Mouse (Mus musculus): Measurements from ENCODE around the gene Vps45.
"Not testable (repeated sequence)": the region's sequence is repeated elsewhere in the genome, so short reads cannot be mapped to it uniquely, and the experiment has no call there.

The Vps45 gene

DNA sequence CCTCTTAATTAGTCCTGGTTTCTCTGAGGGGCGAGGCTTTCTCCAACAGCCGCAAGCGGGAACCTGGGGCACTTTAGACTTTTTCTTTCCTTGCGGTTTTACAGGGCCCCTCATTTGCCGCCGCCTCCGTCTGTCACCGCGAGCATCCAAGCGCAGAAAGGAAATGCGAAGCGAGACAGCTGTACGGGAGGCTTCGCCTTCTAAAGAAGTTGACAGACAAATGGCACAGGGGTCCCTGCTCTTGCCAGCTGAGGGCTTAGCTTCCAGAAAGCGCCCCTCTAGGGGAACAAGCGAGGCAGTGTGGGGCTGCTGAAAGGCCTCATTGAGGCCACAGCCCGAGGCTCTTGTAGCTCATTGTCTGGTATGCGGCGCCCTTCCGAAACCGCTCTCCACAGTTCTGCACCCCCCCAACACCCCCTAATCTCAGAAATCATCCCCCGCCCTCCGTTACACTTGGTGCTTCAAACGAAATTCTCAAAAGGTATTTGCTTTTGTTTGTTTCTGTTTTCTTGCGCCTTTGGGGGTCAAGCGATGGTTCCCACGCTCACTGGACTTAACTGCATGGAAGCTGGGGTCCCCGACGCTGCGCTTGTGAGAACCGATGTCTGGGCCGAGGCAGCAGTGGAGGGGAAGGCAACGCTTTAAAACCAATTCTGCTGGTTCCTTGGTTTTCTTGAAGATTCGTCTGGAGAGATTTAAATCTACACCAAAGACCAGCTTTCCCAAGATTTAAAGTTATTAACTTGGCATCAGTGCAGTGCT lies 85.2 kb downstream of the Vps45 start:
- DNase-seq (ENCODE audit: low spot score in 2 of 2), result no peak

DNA sequence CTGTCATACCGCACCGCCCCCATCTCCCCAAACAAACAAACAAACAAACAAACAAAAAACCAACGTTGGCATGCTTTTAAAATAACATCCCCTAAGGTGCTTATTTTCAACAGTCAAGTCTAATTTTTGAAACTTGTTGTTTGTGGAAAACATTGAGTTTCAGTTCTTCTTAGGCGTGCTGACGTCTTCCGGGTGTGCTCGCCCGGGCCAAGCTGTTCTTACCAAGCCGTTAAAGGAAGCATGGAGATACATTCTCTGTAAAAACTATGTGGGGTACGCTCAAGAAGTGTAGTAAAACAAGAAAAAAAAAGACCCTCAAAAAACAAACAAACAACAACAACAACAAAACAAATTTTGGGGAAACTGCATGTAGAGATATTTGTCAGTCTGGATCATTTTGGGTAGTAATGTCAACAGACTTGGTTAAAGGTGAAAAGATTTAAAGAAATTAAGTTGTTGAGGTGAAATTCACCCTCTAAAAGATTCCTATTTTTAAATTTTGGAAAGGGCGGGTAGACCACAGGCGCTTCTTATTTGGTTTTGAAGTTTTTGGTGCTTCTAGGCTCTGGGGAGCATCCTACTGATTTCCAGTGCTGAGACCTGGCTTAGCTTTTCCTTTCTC lies 85.9 kb downstream of the Vps45 start:
- DNase-seq (ENCODE audit: low spot score in 2 of 2), result no peak

DNA sequence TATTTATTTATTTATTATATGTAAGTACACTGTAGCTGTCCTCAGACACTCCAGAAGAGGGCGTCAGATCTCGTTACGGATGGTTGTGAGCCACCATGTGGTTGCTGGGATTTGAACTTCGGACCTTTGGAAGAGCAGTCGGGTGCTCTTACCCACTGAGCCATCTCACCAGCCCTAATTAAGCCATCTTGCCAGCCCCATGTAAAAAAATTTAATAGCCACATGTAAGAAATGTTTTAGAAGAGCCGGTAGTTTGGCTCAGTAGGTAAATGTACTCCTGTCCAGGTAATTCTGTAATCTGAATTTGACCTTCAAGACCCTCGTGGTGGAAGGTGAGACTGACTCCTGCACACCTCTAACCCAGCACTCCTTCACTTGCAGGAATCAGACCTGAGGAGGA lies 87.6 kb downstream of the Vps45 start:
- not testable (repeated sequence) for DNase-seq (ENCODE audit: low spot score in 2 of 2)

DNA sequence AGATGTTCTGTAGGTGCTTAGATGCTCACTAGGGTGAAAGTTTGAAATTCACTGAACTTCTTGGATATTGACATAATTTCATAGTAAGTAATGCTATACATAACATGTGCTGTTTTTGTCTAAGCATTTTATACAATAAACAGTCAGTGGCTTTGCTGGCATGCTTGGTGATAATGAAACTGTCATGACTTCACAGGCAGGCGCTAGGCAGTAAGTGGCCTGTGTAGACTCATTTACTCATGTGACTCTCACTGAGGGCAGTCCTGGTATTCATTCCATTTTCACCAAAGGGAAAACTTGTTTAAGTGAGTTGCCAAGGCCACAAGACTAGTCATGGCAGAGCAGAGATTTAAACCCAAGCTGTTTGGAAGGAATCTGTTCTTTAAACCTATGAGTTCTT lies 89.0 kb downstream of the Vps45 start:
- DNase-seq (ENCODE audit: low spot score in 2 of 2), result no peak

DNA sequence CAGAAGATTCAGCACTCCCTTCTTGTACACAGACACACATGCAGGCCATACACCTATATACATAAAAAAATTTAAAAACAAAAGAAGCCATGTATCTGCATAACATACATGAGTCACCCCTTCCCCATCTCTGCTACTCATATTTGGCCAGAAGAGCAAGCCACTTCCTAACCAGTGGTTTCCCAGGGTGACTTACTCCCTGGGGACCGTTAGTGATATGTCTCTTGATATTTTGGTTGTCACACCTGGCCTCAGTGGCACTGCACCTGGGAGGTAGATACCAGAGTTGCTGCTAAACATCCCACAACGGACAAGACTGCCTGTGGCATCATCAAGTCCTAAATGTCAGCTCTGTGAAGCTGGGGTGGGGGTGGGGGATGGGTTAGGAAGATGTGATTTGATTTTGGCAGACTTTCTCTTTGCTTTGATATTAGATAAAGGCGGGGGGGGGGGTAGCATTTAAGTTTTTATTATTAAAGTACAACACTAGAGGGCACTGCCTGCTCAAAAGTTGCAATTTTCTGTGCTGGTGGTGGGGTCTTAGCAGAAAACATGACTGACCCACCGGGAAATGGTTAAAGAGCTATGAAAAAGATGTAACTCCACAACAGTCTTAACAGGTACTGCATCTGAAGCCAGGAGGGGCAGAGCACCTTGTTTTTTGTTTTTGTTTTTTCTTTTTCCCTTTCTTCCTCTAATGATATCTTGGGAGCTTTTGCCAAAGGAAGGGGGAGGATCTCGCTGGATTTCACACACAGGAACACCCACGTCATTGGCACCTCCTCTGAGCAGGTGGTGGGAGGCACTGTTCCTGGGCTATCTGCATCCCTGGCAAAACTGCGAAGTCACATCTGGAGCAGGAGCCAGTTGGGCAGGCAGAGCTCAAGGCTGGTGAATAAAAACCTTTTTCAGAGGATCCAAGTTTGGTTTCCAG lies 92.5 kb downstream of the Vps45 start:
- no peak for DNase-seq (ENCODE audit: low spot score in 2 of 2)

DNA sequence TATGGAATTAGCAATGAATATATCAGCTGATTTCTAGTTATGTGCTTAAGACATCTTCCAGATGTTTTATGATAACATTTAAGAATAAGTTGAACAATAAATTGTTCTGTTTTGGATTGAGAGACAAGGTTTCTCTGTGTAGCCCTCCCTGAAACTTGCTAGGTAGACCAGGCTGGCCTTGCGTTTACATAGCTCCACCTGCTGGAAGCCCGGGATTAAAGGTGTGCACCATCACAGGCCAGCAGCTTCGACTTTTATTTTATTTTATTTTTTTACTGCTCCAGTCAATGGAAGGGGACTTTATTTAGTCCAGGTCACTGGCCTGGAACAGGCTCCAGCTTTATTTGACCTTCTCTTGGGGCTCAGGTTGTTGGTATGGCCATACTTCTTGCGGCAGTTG lies 94.6 kb downstream of the Vps45 start:
- no peak for DNase-seq (ENCODE audit: low spot score in 2 of 2)

DNA sequence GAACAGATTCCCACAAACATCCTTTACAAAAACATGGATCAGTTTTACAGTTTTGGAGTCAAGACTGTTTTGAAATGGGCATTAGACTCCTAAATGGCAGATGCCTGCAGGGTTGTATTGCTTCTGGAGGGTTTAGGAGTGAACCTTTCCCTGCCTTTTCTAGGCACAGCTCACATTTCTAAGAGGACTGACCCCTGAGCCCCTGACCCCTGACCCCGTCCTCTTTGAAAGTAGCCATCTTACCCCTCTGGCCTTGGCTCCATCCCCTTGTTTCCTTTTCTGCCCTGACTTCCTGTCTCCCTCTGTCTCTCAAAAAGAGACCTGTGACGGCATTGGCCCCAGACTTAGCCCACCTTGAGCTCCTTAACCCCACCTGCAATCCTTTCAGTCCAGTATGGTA lies 95.0 kb downstream of the Vps45 start:
- no peak for DNase-seq (ENCODE audit: low spot score in 2 of 2)

DNA sequence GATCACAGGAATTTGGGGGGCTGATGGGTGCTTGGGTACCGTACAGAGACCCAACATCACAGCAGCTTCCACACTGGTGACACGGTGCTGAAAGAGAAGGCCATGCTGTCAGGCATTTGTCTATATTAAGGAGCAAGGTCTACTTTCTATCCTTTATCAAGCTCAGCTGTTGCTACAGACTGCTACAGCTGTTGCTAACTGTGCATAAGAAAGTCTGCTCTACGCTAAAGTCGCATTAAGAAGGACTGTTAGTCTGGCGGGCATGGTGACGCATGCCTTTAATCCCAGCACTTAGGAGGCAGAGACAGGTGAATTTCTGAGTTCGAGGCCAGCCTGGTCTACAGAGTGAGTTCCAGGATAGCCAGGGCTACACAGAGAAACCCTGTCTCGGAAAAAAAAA lies 96.1 kb downstream of the Vps45 start:
- DNase-seq (ENCODE audit: low spot score in 2 of 2), result not testable (repeated sequence)

DNA sequence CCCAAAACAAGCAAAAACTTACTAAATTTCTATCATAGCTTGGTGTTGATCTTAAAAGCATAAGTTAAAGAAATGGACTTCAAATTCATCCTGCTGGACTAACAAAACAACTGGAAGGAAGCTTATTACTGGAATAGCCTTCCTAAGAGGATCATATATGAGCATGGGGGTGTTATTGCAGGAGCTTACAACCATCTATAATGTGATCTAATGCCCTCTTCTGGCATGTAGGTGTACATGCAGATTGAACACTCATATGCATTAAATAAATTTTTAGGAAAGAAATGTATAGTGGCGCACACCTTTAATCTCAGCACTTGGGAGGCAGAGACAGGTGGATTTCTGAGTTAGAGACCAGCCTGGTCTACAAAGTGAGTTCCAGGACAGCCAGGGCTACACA lies 98.5 kb downstream of the Vps45 start:
- DNase-seq (ENCODE audit: low spot score in 2 of 2), result no peak

DNA sequence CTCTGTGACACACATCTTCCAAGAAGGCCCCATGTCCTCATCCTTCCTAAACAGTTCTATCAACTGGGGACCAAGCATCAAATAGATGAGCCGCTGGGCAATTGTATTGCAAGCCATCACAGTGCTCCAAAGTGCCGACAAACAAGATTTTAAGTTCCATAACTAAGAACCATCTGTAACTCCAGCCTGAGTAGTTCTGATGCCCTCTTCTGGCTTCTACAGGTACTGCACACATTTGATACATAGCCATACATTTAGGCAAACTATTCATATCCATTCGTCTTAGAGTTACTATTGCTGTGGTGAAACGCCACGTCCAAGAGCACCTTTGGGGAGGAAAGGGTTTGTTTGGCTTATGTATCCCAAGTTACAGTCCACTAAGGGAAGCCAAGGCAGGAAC lies 99.2 kb downstream of the Vps45 start:
- DNase-seq (ENCODE audit: low spot score in 2 of 2), result no peak

DNA sequence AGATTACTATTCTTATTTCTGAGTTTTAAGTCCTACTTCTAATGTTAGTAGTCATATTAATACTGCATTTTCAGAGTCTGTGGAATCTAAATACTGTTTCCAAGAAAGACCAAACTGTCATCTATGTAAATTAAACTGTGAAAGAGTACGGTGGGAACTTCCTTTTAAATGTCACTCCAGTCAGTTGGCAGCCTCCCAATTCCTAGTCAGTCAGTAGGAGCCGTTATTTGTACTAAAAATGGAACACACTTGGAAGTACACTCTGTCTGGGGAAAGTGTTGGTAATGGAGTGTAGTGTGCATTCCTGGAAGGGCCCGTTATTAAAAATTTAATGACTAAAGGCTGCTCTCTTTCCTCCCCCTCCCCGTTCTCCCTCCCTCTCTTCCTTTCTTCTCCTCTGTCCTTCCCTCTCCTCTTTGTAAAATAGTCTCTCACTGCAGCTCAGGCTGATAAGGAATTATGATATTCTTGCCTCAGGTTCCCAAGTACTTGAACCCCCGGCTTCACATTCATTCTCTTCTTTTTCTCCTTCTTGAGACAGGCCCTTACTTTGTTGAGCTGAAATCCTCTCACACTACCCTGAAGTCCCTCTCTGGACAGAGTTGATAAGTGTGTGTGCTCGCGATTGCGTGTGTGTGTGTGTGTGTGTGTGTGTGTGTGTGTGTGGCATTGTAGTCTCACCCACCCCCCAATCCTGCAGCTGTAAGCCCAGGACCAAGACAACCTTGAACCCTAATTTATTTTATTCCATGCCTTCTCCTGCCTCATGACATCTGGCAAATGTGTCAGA lies 100.7 kb downstream of the Vps45 start:
- DNase-seq (ENCODE audit: low spot score in 2 of 2), result no peak

DNA sequence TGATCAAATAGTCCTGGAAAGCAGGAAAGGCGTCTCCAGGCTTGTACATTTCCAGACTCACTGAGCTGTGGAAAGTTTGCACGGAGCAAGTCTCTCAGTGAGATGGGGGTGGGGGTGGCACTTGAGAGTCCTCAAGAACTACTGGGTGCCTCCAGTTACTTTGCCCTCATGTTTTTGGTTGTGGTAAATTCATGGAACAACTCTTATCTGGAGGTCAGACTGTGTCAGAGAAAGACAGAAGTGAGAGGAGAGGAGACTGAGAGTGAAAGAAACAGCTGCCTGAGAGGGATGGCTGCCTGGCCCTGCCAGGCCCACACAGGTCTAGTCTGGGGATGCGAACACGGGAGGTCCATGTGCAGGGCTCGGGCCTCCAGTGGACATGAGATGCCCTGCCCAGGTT lies 102.9 kb downstream of the Vps45 start:
- no peak for DNase-seq (ENCODE audit: low spot score in 2 of 2)

DNA sequence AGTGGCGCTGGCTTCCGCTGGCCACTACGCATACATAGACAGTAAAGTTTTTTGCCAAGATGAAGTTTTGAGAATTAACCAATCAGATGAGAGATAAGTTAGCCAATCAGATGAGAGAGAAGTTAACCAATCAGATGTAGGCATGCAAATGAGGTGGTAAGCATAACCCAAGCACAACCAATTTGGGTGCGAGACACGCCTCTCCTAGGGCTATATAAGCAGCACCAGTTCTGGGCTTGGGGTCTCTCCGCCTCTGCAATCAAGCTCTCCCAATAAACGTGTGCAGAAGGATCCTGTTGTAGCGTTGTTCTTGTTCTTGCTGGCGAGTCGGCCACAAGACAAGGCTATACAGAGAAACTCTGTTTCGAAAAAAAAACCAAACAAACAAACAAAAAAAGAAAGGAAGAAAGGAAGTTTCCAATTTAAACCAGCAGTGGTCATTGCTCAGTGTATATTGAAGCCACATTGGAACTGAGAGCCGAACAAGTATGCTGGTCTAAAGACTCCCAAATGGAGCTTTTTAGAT lies 103.6 kb downstream of the Vps45 start:
- not testable (repeated sequence) for DNase-seq (ENCODE audit: low spot score in 2 of 2)

DNA sequence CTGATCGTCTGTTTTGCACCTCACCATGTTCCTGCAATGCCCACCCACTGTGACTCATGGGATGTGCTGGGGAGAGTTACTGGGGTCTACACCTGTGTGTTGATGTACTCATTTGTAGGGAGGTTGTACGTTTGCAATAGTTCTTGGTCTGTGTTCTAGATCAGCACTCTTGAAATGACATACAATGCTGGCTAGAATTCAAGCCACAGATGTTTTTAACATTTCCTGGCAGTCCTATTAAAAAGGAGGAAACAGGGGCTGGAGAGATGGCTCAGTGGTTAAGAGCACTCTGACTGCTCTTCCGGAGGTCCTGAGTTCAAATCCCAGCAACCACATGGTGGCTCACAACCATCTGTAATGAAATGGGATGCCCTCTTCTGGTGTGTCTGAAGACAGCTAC lies 104.7 kb downstream of the Vps45 start:
- no peak for DNase-seq (ENCODE audit: low spot score in 2 of 2)

DNA sequence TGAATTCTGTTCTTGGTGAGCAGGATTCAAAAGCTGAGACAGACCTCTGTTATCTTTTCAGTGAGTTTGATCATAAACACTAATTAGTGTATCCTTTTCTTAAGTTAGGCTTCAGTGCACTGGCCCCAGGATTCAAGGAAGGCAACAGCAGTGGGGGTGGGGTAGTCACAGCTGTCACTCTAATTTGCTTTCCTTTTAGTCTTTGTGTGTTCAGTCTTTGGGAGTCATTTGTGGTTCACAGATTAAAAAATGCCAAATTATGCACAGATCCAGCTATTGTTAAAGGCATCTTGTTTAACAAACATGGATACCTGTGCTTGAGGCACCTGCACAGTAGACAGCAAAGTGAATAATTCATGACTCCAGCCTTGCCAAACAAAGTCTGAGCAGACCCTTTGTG lies 105.2 kb downstream of the Vps45 start:
- DNase-seq (ENCODE audit: low spot score in 2 of 2), result no peak

DNA sequence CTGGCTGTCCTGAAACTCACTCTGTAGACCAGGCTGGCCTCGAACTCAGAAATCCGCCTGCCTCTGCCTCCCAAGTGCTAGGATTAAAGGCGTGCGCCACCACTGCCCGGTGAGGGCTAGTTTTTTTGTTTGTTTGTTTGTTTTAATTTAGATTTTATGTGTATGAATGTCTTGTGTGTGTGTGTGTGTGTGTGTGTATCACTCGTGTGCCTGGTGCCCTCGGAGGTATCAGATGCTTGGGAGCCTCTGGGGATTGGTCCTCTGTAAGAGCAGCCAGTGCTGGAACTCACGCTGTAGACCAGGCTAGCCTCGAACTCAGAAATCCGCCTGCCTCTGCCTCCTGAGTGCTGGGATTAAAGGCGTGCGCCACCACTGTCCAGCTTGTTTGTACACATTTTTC lies 106.7 kb downstream of the Vps45 start:
- not testable (repeated sequence) for DNase-seq (ENCODE audit: low spot score in 2 of 2)

DNA sequence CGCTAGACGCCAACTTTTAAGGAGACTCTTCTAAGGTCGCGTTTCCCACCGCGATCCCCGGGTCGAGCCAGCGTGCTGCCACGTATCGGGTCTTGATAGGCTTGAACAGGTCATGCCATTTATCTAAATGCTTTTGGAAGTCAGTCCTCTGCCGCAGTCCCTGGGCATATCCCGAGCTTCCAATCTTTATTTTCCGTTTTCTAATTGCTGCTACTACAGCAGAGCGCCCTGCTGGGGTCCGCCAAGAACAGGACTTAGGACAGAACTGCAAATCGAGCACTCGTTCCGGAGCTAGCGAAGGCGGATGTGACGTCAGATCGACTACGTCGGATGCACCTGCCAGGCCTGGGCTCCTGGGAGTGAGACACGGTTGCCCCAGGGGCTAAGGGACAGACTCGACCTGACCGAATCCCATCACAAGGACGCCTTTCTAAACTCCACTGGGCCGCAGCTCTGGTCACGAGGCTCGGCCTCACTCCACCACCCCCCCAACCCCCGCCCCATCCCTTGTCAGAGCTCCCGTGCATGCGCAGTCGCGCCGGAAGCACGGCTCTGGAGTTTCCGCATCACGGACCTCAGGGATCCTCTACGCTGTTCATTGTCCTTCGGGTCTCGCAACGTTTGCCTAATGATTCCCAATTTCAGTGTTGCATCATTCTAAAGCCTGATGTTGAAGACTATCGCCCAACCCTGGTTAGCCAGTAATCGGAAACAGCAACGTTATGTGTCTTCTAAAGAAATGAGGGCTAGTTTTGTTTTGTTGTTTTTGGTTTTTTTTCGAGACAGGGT lies 107.3 kb downstream of the Vps45 start:
- peak; percentile 79 to 92 for DNase-seq (ENCODE audit: low spot score in 2 of 2)

All from urinary bladder, adult 18-20 months (tissue).